Mouse (Mus musculus) spleen, postnatal 10 days (tissue): ENCODE measurements at regions not wholly inside any gene's neighbourhood (a gene's known extent, or its start where the extent isn't known, plus 50 kb on each side); places are given as distances from the start of the nearest gene placed in this dataset.
"Not testable (repeated sequence)": the region's sequence is repeated elsewhere in the genome, so short reads cannot be mapped to it uniquely, and the experiment has no call there.

ENCODE experiments used
- DNase-seq, 2 experiments: peaks; one replicate each; pipeline ENCODE4 v3.0.0; 2021 to 2022; ENCODE audit warnings: low spot score in 2 of 2

DNA sequence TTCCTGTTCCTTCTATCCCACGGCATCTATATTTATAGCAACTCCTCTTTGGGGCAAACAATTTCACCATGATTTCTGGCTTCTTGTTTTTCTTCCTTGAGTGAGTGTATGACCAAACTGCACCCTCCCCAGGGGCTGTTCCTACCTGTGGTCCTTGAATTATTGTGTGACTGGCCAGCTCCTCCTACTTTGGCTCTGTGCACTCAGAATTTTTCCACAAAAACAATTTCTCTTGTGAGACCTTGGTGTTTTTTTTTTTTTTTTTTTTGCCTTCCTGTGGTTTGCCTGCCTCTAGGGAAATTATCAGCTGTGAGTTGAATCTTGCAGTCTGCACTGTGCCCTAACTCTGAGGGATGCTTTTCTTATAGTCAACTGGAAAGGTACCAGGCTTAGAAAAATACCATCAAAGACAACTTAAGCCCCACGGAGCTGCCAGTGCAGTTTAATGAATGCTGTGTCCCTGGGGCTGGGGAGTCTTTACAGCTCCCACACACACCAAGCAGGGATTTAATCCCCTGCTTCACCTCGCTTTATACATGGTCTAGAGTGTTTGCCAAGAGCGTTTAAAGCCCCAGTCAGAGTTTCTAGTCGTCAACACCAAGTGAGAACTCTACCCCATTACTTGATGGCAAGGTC is 216.2 kb upstream of the Sesn3 start:
- DNase-seq = no peak

DNA sequence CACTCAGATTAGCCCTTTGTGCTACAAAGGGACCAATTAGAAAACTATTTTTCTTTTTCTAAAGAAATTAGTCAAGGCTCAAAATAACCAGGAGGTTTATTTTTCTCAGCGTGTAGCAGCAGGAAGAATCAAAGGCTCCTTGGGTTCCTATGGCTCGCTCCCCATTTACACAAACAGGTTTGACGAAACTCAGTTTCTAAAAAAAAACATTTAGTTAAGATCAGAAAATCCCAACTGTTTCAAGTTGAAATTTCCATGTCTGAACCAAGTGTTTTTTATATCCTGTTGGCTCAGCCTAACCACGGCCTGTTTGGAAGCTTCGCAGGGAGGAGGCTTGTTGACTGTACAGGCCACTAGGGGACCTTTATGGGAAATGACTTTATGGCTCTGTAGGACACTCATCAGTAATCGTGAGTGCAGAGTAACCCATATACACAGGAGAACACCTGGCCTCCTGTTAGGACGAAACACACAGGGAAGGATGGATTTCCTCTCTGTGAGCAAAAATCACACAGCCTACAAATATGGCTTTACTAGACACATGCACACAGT is 215.6 kb upstream of the Sesn3 start:
- DNase-seq = no peak

DNA sequence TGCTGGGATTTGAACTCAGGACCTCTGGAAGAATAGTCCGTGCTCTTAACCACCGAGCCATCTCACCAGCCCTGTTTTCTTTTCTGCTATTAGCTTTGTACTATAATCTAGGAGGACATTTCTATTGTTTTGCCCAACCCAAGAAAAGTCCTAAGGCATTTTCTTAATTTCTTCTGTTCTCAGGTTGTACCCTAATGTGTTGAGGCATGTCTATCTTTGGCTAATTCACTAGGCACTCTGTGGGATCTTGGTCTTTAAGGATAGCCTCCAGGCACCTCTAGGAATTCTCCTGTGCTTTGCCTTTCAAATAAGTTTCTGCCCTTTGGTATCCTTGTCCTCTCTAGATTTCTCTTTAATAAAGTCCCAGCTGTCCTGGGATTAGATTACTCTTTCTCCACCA is 214.6 kb upstream of the Sesn3 start:
- DNase-seq = no peak

DNA sequence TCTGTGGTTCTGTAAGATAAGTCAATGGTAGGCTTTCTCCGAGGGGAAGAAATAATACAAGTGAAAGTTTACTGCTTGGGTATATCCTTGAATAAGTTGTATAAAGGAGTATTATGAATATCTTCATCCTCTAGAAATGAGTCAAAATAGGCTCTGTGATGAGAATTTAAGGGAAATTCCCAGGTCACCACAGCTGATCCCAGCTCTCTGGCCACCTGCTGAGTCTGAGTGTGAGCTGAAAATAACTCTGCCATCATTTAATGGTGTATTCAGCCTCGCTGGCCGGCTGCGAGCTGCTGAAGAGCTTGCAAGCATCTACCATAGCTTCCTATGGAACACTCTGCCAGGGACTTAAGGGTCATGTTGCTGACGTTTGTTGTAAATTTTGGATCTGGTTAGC is 213.5 kb upstream of the Sesn3 start:
- DNase-seq = no peak

DNA sequence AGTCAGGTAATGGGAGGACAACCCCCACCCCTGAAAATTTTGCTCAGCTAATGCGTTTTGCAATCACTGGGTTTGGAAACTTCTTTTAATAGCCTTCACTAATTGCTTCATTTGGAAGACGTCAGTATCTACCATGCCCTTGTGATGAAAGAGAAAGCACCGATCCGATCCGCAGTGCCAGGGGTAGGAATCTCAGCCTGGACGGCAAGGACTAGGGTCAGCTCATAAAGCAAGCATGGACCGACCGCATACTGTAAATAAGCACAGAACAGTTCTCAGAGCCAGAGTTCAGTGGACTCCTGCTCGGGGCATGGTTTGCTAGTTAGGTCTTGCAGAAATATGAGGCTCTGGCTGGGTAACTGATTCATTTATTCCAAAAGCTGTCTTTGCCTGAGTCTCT is 213.0 kb upstream of the Sesn3 start:
- DNase-seq = no peak

DNA sequence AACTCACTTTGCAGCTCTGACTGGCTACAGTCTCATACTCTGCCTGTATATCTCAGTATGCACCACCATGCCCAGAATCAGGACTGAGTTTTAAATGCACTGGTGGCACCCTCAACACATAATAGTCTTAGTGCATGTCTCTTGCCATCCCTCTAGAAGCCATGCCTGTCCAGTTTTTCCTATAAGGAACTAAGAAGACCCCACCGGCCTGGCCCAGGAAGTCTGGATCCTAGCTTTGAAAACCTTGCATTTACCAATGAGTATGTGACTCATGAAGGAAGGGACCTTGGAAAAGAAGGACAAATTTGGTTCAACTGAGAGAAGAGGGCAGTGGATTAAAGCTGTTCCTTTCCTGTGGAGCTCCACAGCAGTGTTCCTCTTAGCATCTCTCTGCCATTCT is 212.2 kb upstream of the Sesn3 start:
- DNase-seq = no peak

DNA sequence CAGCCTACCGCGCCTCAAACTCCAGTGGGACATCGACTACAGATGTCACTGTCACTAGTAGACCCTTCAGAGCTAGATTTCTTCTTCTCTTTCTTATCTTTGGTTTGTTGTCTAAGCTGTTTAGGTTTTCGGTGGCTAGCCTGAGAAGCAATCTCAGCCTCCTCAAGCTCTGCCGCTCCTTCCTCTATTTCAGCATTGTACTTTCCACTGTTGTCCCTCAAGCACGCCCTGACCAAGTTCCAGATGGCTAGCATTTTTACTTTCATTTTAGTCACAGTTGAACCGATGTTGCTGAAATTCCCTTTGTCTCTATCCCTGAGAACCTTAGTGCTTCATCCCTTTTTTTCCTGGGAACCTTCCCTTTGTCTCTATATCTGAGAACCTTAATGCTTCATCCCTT is 208.1 kb upstream of the Sesn3 start:
- not testable (repeated sequence) for DNase-seq

DNA sequence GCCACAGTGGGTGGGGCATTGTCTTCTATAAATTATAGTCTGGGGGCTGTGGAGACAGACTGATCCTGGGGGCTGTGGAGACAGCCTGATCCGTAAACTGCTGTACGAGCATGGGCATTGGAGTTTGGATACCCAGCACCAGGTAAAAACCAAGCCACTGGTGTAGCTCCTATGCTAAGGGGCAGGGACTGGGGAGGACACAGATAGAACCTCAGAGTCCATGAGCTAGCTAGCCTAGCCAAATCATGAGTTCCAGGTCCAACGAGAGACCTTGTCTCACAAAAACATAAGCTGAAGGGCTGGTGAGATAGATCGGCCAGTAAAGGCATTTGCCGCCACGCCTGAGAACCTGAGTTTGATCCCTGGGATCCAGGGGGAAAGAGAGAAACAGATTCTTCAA is 205.8 kb upstream of the Sesn3 start:
- DNase-seq = no peak

DNA sequence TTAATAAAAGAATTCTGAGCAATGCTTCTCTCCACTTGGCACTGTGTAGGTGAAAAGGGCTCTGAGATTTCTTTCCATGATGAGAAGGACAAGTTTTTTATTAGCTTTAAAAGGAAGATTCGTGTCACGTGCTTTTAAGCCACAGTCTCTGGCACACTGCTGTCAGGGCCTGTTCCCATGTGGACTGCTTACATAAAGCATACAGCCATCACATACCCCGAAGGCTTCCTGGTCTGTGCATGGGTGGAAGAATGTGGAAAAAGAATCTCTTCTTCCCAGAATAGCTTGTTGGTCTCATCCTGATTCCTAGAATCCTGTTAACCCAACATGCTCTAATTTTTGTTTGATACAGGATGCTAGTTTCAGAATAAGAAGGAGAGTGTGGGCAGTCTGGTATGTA is 205.1 kb upstream of the Sesn3 start:
- DNase-seq = no peak

DNA sequence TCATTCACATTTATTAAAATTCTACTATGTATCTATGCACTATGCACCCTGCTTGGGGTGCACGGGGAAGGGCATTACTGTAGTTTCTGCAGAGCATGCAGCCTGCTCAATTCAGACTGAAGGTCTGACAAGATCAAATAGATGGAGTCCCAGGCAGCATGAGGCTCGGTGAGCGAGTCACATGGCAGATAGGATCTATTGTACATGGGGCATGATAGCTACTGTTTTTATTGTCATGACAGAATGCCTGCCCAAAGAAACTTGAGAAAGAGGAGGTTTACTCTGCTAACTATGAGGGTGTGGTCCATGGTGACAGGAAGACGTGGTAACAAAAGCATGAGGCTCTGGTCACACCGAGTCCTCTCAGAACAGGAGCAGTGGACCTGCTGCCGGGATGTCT is 203.1 kb upstream of the Sesn3 start:
- DNase-seq = no peak

DNA sequence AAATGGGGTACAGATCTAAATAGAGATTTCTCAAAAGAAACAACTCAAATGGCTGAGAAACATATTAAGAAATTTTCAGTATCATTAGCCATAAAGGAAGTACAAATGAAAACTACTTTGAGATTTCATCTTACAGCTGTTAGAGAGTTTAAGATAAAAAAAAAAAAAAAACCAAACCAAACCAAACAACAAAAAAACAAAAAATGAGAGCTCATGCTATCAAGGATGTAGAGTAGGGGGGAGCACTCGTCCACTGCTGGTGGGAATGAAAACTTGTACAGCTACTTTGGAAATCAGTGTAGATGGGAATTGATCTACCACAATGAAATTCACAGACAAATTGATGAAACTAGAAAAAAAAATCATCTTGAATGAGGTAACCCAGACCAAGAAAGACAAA is 201.9 kb upstream of the Sesn3 start:
- DNase-seq = no peak

DNA sequence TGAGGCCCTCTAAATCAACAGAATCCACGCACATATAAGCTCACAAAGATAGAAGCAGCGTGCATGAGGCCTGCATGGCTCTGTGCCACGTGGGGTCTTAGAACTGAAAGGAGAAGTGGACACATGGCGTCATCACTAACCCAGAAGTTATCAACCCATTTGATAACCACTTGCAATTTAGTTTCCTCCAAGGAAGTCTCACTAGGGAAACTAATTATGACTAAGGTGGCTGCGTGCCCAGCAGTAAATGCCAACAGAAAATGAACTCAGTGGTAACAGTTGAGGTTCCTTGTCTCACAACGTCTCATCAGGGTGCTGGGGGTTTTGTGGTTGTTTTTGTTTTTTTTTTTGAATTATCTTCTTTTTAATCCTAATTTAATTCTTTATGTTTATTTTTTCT is 200.6 kb upstream of the Sesn3 start:
- DNase-seq = no peak

DNA sequence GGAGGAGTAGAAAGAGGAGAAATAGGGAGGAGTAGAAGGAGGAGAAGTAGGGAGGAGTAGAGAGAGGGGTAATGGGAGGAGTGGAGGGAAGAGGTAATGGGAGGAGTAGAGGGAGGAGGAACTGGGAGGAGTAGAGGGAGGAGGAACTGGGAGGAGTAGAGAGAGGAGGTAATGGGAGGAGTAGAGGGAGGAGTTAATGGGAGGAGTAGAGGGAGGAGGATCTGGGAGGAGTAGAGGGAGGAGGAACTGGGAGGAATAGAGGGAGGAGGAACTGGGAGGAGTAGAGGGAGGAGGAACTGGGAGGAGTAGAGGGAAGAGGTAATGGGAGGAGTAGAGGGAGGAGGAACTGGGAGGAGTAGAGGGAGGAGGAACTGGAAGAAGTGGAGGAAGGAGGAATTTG is 200.0 kb upstream of the Sesn3 start:
- DNase-seq = not testable (repeated sequence)

DNA sequence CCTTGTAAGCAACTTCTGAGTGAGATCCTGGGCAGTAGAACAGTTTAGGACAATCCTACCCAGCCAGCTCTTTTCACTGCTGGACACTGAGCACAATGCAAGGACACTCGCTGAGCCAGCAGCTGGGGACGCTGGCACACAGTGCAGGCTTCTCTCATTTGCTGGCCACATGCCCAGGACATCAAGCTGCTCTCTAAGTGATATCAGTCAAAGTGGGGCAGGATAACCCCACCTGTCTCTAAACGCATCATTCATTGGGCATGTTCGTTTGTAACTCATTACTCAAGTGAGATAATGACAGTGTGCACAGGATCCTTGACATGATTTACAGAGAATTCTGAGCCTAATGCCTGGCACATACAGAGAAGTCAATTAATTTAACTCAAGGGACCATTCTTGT is 199.4 kb upstream of the Sesn3 start:
- DNase-seq = peak in 1 of 2 experiments; percentile 51

DNA sequence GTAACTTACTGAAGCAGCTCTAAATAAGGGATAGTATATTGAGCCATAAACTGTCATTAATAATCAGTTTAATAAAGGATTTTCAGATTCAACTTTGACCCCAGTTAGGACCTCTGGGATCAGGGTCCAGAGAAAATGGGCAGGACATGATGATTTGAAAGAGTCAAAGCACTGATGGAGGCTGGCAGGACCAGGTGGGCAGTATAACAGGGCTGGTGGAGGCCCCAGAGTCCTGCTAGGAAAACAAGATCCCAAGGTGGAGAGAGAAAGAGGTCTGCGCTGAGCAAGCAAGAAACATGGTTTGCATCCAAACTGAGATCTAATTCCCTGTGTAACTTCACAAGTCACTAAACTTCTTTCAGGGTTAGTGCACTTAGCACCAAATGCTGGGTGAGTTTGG is 199.0 kb upstream of the Sesn3 start:
- DNase-seq = no peak

DNA sequence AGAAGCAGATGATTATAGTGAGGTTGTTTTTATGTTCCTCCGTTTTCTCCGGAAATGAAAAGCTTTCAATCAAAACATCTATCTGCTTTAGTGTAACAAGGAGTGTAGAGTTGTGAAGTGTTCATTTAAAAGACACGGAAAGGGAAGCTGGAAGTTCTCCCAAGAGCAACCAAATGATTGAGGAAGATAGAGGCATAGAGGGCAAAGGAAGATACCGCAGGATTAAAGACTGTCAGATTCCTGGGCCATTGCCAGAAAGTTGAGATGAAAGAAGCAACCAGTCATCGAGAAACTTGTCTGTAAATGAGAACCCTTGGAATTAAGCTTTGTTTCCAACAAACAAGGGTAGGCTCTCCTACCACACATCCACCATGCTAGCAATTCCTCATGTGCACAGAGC is 198.1 kb upstream of the Sesn3 start:
- DNase-seq = no peak

DNA sequence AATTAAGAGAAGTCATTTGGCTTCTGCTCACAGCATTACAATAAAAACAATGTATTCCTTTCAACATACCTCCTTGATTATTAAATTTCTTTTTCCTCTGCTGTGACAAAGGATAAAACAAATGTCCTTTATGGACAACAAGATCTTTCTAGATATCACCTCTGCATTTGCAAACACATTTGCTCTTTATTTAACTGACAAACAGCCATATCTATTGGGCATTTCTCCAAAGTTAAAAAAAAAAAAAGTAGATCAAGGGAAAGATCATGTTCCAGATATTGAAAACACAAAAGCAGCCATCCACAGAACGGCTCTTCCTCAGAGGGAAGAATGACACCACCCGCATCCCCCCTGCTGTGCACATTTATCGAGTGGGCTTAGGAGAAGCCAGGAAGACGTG is 193.7 kb upstream of the Sesn3 start:
- no peak for DNase-seq

DNA sequence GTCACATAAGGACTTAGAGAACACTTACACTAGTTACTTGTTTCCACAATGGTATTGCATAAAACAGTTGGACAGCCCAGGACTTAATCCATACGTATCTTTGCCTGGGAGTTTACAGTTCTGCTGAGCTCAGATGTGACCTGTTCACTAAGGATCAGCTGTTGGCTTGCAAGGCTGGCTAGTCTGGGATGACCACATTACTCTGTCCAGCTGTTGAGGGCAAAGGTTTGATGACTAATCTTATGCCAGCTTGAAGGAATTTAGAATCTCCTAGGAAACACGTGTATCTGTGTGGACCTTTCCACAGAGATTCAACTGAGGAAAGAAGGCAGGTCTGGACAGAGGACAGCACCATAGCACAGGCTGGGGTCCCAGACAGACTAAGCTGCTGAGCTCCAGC is 188.7 kb upstream of the Sesn3 start:
- no peak for DNase-seq

DNA sequence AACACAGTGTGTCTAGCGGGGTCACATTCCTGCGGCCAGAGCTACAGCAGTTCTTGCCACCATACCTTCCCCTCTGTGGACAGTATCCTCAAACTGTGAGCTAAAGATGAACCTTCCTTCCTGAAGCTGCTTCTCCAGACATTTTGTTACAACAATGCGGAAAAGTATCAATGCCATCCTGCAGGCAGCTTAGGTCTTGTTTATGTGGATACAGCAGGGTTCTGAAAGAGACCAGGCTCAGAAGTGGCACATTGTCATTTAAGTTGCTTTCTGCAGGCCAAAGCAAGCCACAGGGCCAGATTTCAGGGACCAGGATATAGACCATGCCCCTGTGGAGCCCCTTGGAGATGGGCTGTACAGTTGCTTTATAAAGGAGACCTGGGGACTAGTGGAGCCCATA is 188.3 kb upstream of the Sesn3 start:
- no peak for DNase-seq

DNA sequence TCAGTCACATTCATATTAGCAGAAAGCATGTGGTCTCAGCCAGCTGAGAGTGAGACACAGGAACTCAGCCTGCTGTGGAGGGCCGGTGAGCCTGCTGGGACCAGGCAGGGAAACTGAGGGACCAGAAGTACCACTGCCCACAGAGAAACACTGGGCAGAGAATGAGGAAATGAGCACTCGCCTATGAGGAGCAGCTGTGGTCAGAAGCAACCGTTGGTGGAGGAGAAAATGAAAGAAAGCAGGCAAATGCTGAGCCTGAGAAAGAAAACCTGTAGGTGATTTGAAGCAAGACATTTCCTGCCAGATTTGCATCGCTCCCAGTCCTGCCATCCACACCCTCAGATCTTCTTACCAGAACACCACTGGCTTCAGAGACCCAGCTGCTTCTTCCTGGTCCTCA is 187.0 kb upstream of the Sesn3 start:
- DNase-seq = peak in 1 of 2 experiments; percentile 24

DNA sequence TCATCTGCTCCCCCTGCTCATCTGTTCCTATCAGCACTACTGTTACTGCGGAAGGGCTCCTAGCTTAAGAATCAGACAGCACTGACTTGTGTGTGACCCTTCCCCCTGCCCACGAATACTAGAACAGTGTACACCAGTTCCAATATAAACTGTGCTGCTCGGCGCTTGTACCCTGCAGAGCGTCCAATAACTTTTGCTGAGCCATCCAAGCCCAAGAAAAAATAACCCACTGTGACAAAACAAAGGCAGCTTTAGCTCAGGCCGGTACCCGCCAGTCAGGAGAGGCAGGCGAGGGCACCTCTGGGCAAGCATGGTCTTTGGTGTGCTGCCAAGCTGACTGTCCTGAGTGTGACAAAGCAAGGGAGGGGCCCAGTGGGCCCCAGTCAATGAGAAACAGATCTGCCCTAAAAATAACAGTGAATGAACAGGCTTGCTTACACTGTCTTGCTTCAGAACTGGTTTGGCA is 185.0 kb upstream of the Sesn3 start:
- DNase-seq = no peak

DNA sequence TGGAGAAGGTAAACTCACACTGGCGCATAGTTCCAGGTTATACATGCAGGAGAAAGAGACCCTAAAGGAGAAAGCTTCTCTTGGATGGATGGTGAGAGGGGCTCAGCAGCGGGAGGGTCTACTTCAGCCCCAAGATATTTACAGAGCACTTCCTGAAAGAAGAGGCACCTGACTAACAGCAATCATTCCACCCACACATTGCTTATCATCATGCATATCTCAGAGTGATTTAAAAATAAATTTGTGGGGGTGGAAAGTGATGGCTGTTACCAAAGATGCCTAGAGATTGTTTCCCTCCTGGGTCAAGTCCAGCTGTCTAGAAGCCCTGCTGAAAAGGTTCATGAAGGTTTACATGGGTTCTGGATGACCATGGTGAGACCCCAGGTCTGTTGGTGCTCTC is 184.4 kb upstream of the Sesn3 start:
- no peak for DNase-seq

DNA sequence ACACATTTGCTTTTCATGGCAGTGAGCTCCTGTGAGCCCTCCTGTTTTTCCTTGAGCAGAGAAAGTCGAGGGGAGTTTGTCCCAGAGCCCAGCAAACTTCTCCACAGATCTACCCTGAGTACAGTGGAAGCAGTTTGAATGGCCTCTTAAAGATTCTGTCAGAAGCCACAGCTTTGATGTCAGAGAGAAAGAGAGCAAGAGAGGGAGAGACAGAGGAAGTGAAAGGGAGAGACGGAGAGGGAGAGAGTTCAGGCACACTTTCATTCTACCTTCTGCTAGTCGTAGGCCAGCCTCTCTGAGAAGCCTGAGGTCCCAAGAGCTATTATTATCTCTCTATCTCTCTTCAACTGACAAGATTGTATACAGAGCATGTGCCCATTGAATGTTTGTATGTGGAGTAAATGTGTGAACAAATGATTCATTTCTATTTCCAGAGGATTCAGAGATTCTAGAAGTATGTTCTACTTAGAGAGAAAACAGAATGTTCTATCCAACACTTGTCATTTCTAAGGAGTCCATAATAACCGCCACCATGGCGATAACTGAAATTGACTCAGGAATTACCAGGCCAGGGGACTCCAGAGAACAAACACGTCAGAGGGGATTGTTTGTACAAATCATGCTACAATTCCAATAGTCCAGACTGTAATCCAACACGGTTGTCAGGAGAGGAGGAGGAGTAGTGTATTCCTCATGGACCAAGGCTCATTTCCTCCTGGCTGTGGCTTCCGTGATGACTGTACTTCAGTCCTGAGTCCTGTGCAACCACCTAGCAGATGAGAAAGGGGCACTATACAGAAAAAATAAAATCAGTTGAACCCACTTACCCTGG is 183.6 kb upstream of the Sesn3 start:
- DNase-seq = no peak
